Mouse (Mus musculus) heart, postnatal 0 days (tissue): ENCODE data around the gene N6amt1. TPM values are rescaled to one million over a fixed set of nuclear protein-coding genes. Genes with fewer than 3 reads are reported as not detected.

Experiments
- ATAC-seq: fragments of 200-750 bp; cut with Nextera tagmentation; 2 replicates; pipeline ENCODE4 v1.8.0; 2017; ENCODE audit warnings: low read depth, moderate number of reproducible peaks, moderate library complexity; ENCODE audit not compliant: insufficient read depth
- DNase-seq: peaks from one replicate; pipeline ENCODE4 v3.0.0-alpha.2; 2016; ENCODE audit warnings: low spot score
- H3K27ac ChIP-seq: fragments of 300-500 bp; sonication (generic); 2 replicates; pipeline ENCODE4 v1.5.1; 2014; ENCODE audit warnings: low read depth, mild to moderate bottlenecking
- H3K27me3 ChIP-seq: fragments of 300-500 bp; sonication (generic); 2 replicates; pipeline ENCODE4 v1.6.1; 2014; ENCODE audit warnings: low read length, mixed read lengths; ENCODE audit not compliant: control insufficient read depth, insufficient read depth
- H3K36me3 ChIP-seq: fragments of 300-500 bp; sonication (generic); replicated peaks from 2 replicates; pipeline ENCODE4 v1.6.1; 2014; ENCODE audit warnings: low read length, mixed read lengths; ENCODE audit not compliant: control insufficient read depth, insufficient read depth
- H3K4me1 ChIP-seq: fragments of 300-500 bp; sonication (generic); 2 replicates; pipeline ENCODE4 v1.6.1; 2014; ENCODE audit warnings: antibody characterized with exemption; ENCODE audit not compliant: control insufficient read depth, insufficient read depth
- H3K4me2 ChIP-seq: fragments of 300-500 bp; sonication (generic); 2 replicates; pipeline ENCODE4 v1.6.1; 2014; ENCODE audit warnings: low read depth, mild to moderate bottlenecking, low read length, moderate library complexity
- H3K4me3 ChIP-seq: fragments of 300-500 bp; sonication (generic); 2 replicates; pipeline ENCODE4 v1.5.1; 2014; ENCODE audit warnings: low read depth, low read length
- H3K9ac ChIP-seq: fragments of 300-500 bp; sonication (generic); replicated peaks from 2 replicates; pipeline ENCODE4 v1.6.1; 2014; ENCODE audit warnings: low read depth, low read length, mixed read lengths
- H3K9me3 ChIP-seq: fragments of 300-500 bp; sonication (generic); replicated peaks from 2 replicates; pipeline ENCODE4 v1.6.1; 2016; ENCODE audit warnings: low read length; ENCODE audit not compliant: control insufficient read depth
- CTCF ChIP-seq: IDR thresholded peaks from 2 replicates; pipeline ENCODE4 v1.5.1; 2016; ENCODE audit warnings: antibody characterized with exemption, control low read depth, low read depth
- EP300 ChIP-seq: IDR thresholded peaks from 2 replicates; pipeline ENCODE4 v1.6.1; 2016; ENCODE audit warnings: antibody characterized with exemption, low read depth
- WGBS: fragments of 180-500 bp; shearing (Covaris S2); extraction: QIAGEN DNeasy Blood & Tissue Kit; methylation state at CpG from one replicate; pipeline ENCODE4 v1.1.7; 2014; 5-methylcytosine and 5-hydroxymethylcytosine counted together
- polyA plus RNA-seq: library from polyadenylated mRNA; unstranded; fragments of >200 nt; fragmentation: Nextera tagmentation; extraction: Ambion mirVana; gene quantifications from 2 replicates; pipeline ENCODE4 v1.2.1, GENCODE M21; 2015
- total RNA-seq: library from RNA; depleted of rRNA; stranded (reverse); fragments of >200 nt; gene quantifications from 2 replicates; pipeline ENCODE4 v1.2.3, GENCODE M21; 2014; ENCODE audit warnings: low replicate concordance; rRNA removed

The N6amt1 gene
- total and polyA plus RNA-seq, 2 experiments from 2014 or later, result 13.9 to 40.4 TPM

- WGBS, result 72% methylated on average over 3 of the region's 3 CpGs
These were observed 33.5 kb downstream of the N6amt1 start for GRCm38 (mm10) chr16:87387444-87387977.

GRCm38 (mm10) chr16:87393813-87394548 lies 40.0 kb downstream of the N6amt1 start:
- Histone ChIP-seq H3K36me3 (peaks cover 56% of the 10 kb centered on the region), H3K27me3 (no peaks in the 10 kb centered on the region), H3K9me3 (no peaks in the 10 kb centered on the region), H3K27ac (0 out of 2 replicates have a peak overlapping the region, but pooled peaks have one; percentile 5), H3K4me3 (no peak overlapping the region), H3K9ac (no peak overlapping the region), H3K4me2 (no peak overlapping the region), H3K4me1 (no peaks in the 10 kb centered on the region)
- 28% methylated on average over 16 of the region's 16 CpGs for WGBS
- ATAC-seq (peak; percentile 87), DNase-seq (peak; percentile 82)
- TF ChIP-seq CTCF, result peak; percentile 83
- TF ChIP-seq EP300, result no peak

More at GRCm38 (mm10) chr16:87387444-87387977, 33.5 kb downstream of the N6amt1 start:
- TF ChIP-seq EP300 (no peak), CTCF (no peak)
- no peak for DNase-seq
- no peaks in the 10 kb centered on the region for H3K27me3 ChIP-seq
- ATAC-seq, result peak; percentile 58; the same call in 1 of the 2 replicates
- no peaks in the 10 kb centered on the region for H3K9me3 ChIP-seq
- no peak overlapping the region for H3K9ac ChIP-seq
- peaks cover 50% of the 10 kb centered on the region for H3K36me3 ChIP-seq
- no peak overlapping the region for H3K27ac ChIP-seq
- no peak overlapping the region for H3K4me2 ChIP-seq
- H3K4me3 ChIP-seq, result no peak overlapping the region
- H3K4me1 ChIP-seq, result 0 out of 2 replicates have a peak, but pooled peaks cover 6% of the 10 kb centered on the region

GRCm38 (mm10) chr16:87405001-87405400 lies 51.0 kb downstream of the N6amt1 start:
- Histone ChIP-seq H3K36me3 (peaks cover 90% of the 10 kb centered on the region), H3K27ac (no peak overlapping the region)
- no peak for ATAC-seq

More at GRCm38 (mm10) chr16:87405001-87405400, 51.0 kb downstream of the N6amt1 start:
- no peak overlapping the region for H3K4me2 ChIP-seq
- no peaks in the 10 kb centered on the region for H3K9me3 ChIP-seq
- no peak overlapping the region for H3K9ac ChIP-seq
- no peak overlapping the region for H3K4me3 ChIP-seq
- no peak for TF ChIP-seq CTCF
- TF ChIP-seq EP300, result no peak
- peak; percentile 12 for DNase-seq
- H3K4me1 ChIP-seq, result no peaks in the 10 kb centered on the region
- H3K27me3 ChIP-seq, result no peaks in the 10 kb centered on the region
- 85% methylated on average over 3 of the region's 3 CpGs for whole genome bisulfite sequencing

Other genes with a start within 250 kb of the N6amt1 start
- 10.5 and 12.9 TPM in 2 replicates for gene Ltn1, start 78.4 kb downstream of the N6amt1 start, total RNA-seq
- 10.8 and 11.2 TPM in 2 replicates for gene Ltn1, start 78.4 kb downstream of the N6amt1 start, polyA plus RNA-seq
- gene Rwdd2b, start 86.4 kb downstream of the N6amt1 start, total RNA-seq, result 4.0 and 6.0 TPM in 2 replicates
- 9.1 and 10.3 TPM in 2 replicates for gene Rwdd2b, start 86.4 kb downstream of the N6amt1 start, polyA plus RNA-seq
- gene Usp16, start 100.5 kb downstream of the N6amt1 start, total RNA-seq, result 76.8 and 220 TPM in 2 replicates
- 36.1 and 40.8 TPM in 2 replicates for gene Usp16, start 100.5 kb downstream of the N6amt1 start, polyA plus RNA-seq
- gene Cct8, start 141.7 kb downstream of the N6amt1 start, total RNA-seq, result 89.7 and 126 TPM in 2 replicates
- gene Cct8, start 141.7 kb downstream of the N6amt1 start, polyA plus RNA-seq, result 202 and 213 TPM in 2 replicates
- 0.43 and 3.6 TPM in 2 replicates for gene Map3k7cl, start 199.1 kb downstream of the N6amt1 start, total RNA-seq
- 0.73 and 1.0 TPM in 2 replicates for gene Map3k7cl, start 199.1 kb downstream of the N6amt1 start, polyA plus RNA-seq